Mouse (Mus musculus): ENCODE results near the gene Dyrk2. TPM values are rescaled to one million over a fixed set of nuclear protein-coding genes. Genes with fewer than 3 reads are reported as not detected.

The Dyrk2 gene
- 8.7 and 10.3 TPM in 2 replicates for polyA plus RNA-seq (2015; fragmentation: Nextera tagmentation; extraction: Ambion mirVana)

GRCm38 (mm10) chr10:118870201-118870980 is at the start of gene Dyrk2:
Gene Dyrk2, minus strand, starts transcription at chr10:118870209.
- Histone ChIP-seq H3K27me3 (ENCODE audit: control insufficient read depth, insufficient read depth, low read length) (no peaks in the 10 kb centered on the region), H3K4me3 (replicated peaks; ENCODE audit: low read length) (peak within 1 kb of the TSS; percentile 94), H3K9ac (ENCODE audit: low read length) (peak within 1 kb of the TSS; percentile 99), H3K4me2 (ENCODE audit: low read depth, low read length) (peak within 1 kb of the TSS; percentile 87), H3K9me3 (replicated peaks; ENCODE audit: control insufficient read depth, low read length) (peaks cover 3% of the 10 kb centered on the region; the same call in 1 of the 2 replicates), H3K4me1 (ENCODE audit: control insufficient read depth, insufficient read depth, low read length) (peaks cover 21% of the 10 kb centered on the region), H3K27ac (ENCODE audit: low read length) (peak within 1 kb of the TSS; percentile 93), H3K36me3 (ENCODE audit: control insufficient read depth, insufficient read depth, low read length) (peaks cover 2% of the 10 kb centered on the region; the same call in 1 of the 2 replicates)
- WGBS: 16% methylated on average over 16 of the region's 16 CpGs
- ATAC-seq (ENCODE audit: insufficient read depth, low FRiP score): no peak

- H3K4me3 ChIP-seq (replicated peaks; ENCODE audit: low read length): no peak overlapping the region
- no peaks in the 10 kb centered on the region for H3K27me3 ChIP-seq (ENCODE audit: control insufficient read depth, insufficient read depth, low read length)
- no peaks in the 10 kb centered on the region for H3K9me3 ChIP-seq (replicated peaks; ENCODE audit: control insufficient read depth, low read length)
- H3K36me3 ChIP-seq (ENCODE audit: control insufficient read depth, insufficient read depth, low read length): no peaks in the 10 kb centered on the region
- WGBS: 81% methylated on average over 10 of the region's 10 CpGs
- ATAC-seq (ENCODE audit: insufficient read depth, low FRiP score): no peak
- H3K4me2 ChIP-seq (ENCODE audit: low read depth, low read length): no peak overlapping the region
- no peaks in the 10 kb centered on the region for H3K4me1 ChIP-seq (ENCODE audit: control insufficient read depth, insufficient read depth, low read length)
- no peak overlapping the region for H3K9ac ChIP-seq (ENCODE audit: low read length)
- no peak overlapping the region for H3K27ac ChIP-seq (ENCODE audit: low read length)
Observed at GRCm38 (mm10) chr10:118902625-118903024, 32.6 kb upstream of the Dyrk2 start.

GRCm38 (mm10) chr10:118893645-118894044 is 23.6 kb upstream of the Dyrk2 start:
- WGBS: 80% methylated on average over 3 of the region's 3 CpGs
- H3K4me1 ChIP-seq (ENCODE audit: control insufficient read depth, insufficient read depth, low read length): no peaks in the 10 kb centered on the region
- no peaks in the 10 kb centered on the region for H3K27me3 ChIP-seq (ENCODE audit: control insufficient read depth, insufficient read depth, low read length)
- H3K4me2 ChIP-seq (ENCODE audit: low read depth, low read length): no peak overlapping the region
- H3K9me3 ChIP-seq (replicated peaks; ENCODE audit: control insufficient read depth, low read length): no peaks in the 10 kb centered on the region
- ATAC-seq (ENCODE audit: insufficient read depth, low FRiP score): no peak
- H3K9ac ChIP-seq (ENCODE audit: low read length): no peak overlapping the region
- no peak overlapping the region for H3K4me3 ChIP-seq (replicated peaks; ENCODE audit: low read length)
- no peaks in the 10 kb centered on the region for H3K36me3 ChIP-seq (ENCODE audit: control insufficient read depth, insufficient read depth, low read length)
- H3K27ac ChIP-seq (ENCODE audit: low read length): no peak overlapping the region

GRCm38 (mm10) chr10:118884126-118884525 is 14.1 kb upstream of the Dyrk2 start:
- H3K4me1 ChIP-seq (ENCODE audit: control insufficient read depth, insufficient read depth, low read length): no peaks in the 10 kb centered on the region
- no peak overlapping the region for H3K9ac ChIP-seq (ENCODE audit: low read length)
- no peaks in the 10 kb centered on the region for H3K9me3 ChIP-seq (replicated peaks; ENCODE audit: control insufficient read depth, low read length)
- ATAC-seq (ENCODE audit: insufficient read depth, low FRiP score): no peak
- no peak overlapping the region for H3K4me2 ChIP-seq (ENCODE audit: low read depth, low read length)
- no peak overlapping the region for H3K27ac ChIP-seq (ENCODE audit: low read length)
- H3K4me3 ChIP-seq (replicated peaks; ENCODE audit: low read length): no peak overlapping the region
- H3K36me3 ChIP-seq (ENCODE audit: control insufficient read depth, insufficient read depth, low read length): no peaks in the 10 kb centered on the region
- H3K27me3 ChIP-seq (ENCODE audit: control insufficient read depth, insufficient read depth, low read length): no peaks in the 10 kb centered on the region
- 82% methylated on average over 2 of the region's 2 CpGs for WGBS

GRCm38 (mm10) chr10:118883317-118883716 is 13.3 kb upstream of the Dyrk2 start:
- no peak for ATAC-seq (ENCODE audit: insufficient read depth, low FRiP score)
- H3K4me3 ChIP-seq (replicated peaks; ENCODE audit: low read length): no peak overlapping the region
- no peak overlapping the region for H3K4me2 ChIP-seq (ENCODE audit: low read depth, low read length)
- no peaks in the 10 kb centered on the region for H3K9me3 ChIP-seq (replicated peaks; ENCODE audit: control insufficient read depth, low read length)
- no peaks in the 10 kb centered on the region for H3K27me3 ChIP-seq (ENCODE audit: control insufficient read depth, insufficient read depth, low read length)
- H3K4me1 ChIP-seq (ENCODE audit: control insufficient read depth, insufficient read depth, low read length): no peaks in the 10 kb centered on the region
- no peak overlapping the region for H3K27ac ChIP-seq (ENCODE audit: low read length)
- H3K9ac ChIP-seq (ENCODE audit: low read length): no peak overlapping the region
- H3K36me3 ChIP-seq (ENCODE audit: control insufficient read depth, insufficient read depth, low read length): no peaks in the 10 kb centered on the region
- 89% methylated on average over 11 of the region's 11 CpGs for WGBS

GRCm38 (mm10) chr10:118882258-118882885 is 12.4 kb upstream of the Dyrk2 start:
- 60% methylated on average over 12 of the region's 12 CpGs for WGBS
- H3K9ac ChIP-seq (ENCODE audit: low read length): no peak overlapping the region
- no peak overlapping the region for H3K27ac ChIP-seq (ENCODE audit: low read length)
- no peak overlapping the region for H3K4me3 ChIP-seq (replicated peaks; ENCODE audit: low read length)
- no peaks in the 10 kb centered on the region for H3K27me3 ChIP-seq (ENCODE audit: control insufficient read depth, insufficient read depth, low read length)
- no peak overlapping the region for H3K4me2 ChIP-seq (ENCODE audit: low read depth, low read length)
- H3K9me3 ChIP-seq (replicated peaks; ENCODE audit: control insufficient read depth, low read length): no peaks in the 10 kb centered on the region
- no peaks in the 10 kb centered on the region for H3K4me1 ChIP-seq (ENCODE audit: control insufficient read depth, insufficient read depth, low read length)
- no peaks in the 10 kb centered on the region for H3K36me3 ChIP-seq (ENCODE audit: control insufficient read depth, insufficient read depth, low read length)
- no peak for ATAC-seq (ENCODE audit: insufficient read depth, low FRiP score)

- Histone ChIP-seq H3K9me3 (replicated peaks; ENCODE audit: control insufficient read depth, low read length) (no peaks in the 10 kb centered on the region), H3K36me3 (ENCODE audit: control insufficient read depth, insufficient read depth, low read length) (no peaks in the 10 kb centered on the region), H3K4me2 (ENCODE audit: low read depth, low read length) (no peak overlapping the region), H3K9ac (ENCODE audit: low read length) (no peak overlapping the region), H3K4me3 (replicated peaks; ENCODE audit: low read length) (no peak overlapping the region), H3K4me1 (ENCODE audit: control insufficient read depth, insufficient read depth, low read length) (no peaks in the 10 kb centered on the region), H3K27ac (ENCODE audit: low read length) (no peak overlapping the region), H3K27me3 (ENCODE audit: control insufficient read depth, insufficient read depth, low read length) (no peaks in the 10 kb centered on the region)
- ATAC-seq (ENCODE audit: insufficient read depth, low FRiP score): no peak
- WGBS: 67% methylated on average over 2 of the region's 2 CpGs
Observed at GRCm38 (mm10) chr10:118880776-118881175, 10.8 kb upstream of the Dyrk2 start.

GRCm38 (mm10) chr10:118872196-118872595 is 2.2 kb upstream of the Dyrk2 start:
- no peak overlapping the region for H3K9ac ChIP-seq (ENCODE audit: low read length)
- WGBS: 93% methylated on average over 2 of the region's 2 CpGs
- no peak overlapping the region for H3K27ac ChIP-seq (ENCODE audit: low read length)
- H3K36me3 ChIP-seq (ENCODE audit: control insufficient read depth, insufficient read depth, low read length): no peaks in the 10 kb centered on the region
- peaks cover 3% of the 10 kb centered on the region; the same call in 1 of the 2 replicates for H3K9me3 ChIP-seq (replicated peaks; ENCODE audit: control insufficient read depth, low read length)
- H3K4me3 ChIP-seq (replicated peaks; ENCODE audit: low read length): no peak overlapping the region
- H3K4me1 ChIP-seq (ENCODE audit: control insufficient read depth, insufficient read depth, low read length): peaks cover 6% of the 10 kb centered on the region
- no peak overlapping the region for H3K4me2 ChIP-seq (ENCODE audit: low read depth, low read length)
- ATAC-seq (ENCODE audit: insufficient read depth, low FRiP score): no peak
- no peaks in the 10 kb centered on the region for H3K27me3 ChIP-seq (ENCODE audit: control insufficient read depth, insufficient read depth, low read length)

GRCm38 (mm10) chr10:118869591-118870001 is 413 bp downstream of the Dyrk2 start:
- Histone ChIP-seq H3K36me3 (ENCODE audit: control insufficient read depth, insufficient read depth, low read length) (peaks cover 7% of the 10 kb centered on the region), H3K4me2 (ENCODE audit: low read depth, low read length) (peak overlapping the region; percentile 87), H3K27ac (ENCODE audit: low read length) (peak overlapping the region; percentile 93), H3K27me3 (ENCODE audit: control insufficient read depth, insufficient read depth, low read length) (no peaks in the 10 kb centered on the region), H3K4me3 (replicated peaks; ENCODE audit: low read length) (peak overlapping the region; percentile 94), H3K9ac (ENCODE audit: low read length) (peak overlapping the region; percentile 99), H3K9me3 (replicated peaks; ENCODE audit: control insufficient read depth, low read length) (peaks cover 3% of the 10 kb centered on the region; the same call in 1 of the 2 replicates), H3K4me1 (ENCODE audit: control insufficient read depth, insufficient read depth, low read length) (peaks cover 27% of the 10 kb centered on the region)
- peak; percentile 70 for ATAC-seq (ENCODE audit: insufficient read depth, low FRiP score)
- 0% methylated on average over 16 of the region's 16 CpGs for WGBS
